15 mouse cellular contexts compared by ENCODE assay signal in genomic region chr11:4604441-4604840, GRCm38 (mm10). TPM values are rescaled to one million over a fixed set of nuclear protein-coding genes. Genes with fewer than 3 reads are reported as not detected.
DNase-seq lines count a peak whose midpoint lies in the region; ATAC-seq and TF ChIP-seq lines count a peak whose summit lies in the region.
"Had no signal": no experiment of that assay in that cellular context is flagged by ENCODE, and none has a peak within 500 bp of the region (broad histone marks: within the 10 kb centered on the region; RNA-seq: fewer than 3 reads in every experiment).

No protein-coding gene starts in this region.

- H3K9ac ChIP-seq in intestine, embryonic 14.5 days (ENCODE audit: low read length), result no peak overlapping the region
- no peak overlapping the region for H3K9ac ChIP-seq in intestine, postnatal 0 days (ENCODE audit: low read depth, low read length)
- H3K9ac ChIP-seq in kidney, embryonic 14.5 days (ENCODE audit: low read depth, low read length), result 0 out of 2 replicates have a peak overlapping the region, but pooled peaks have one; percentile 18
- H3K9ac ChIP-seq in neural tube, embryonic 13.5 days, result no peak overlapping the region
- H3K9ac ChIP-seq in forebrain, embryonic 11.5 days (ENCODE audit: low read length), result no peak overlapping the region
- H3K9ac ChIP-seq: limb, embryonic 13.5 days had no signal

- no peak overlapping the region for H3K4me3 ChIP-seq in intestine, embryonic 14.5 days (ENCODE audit: low read depth, low read length)
- no peak overlapping the region for H3K4me3 ChIP-seq in intestine, postnatal 0 days (ENCODE audit: low read depth, low read length)
- H3K4me3 ChIP-seq in kidney, embryonic 14.5 days (ENCODE audit: low read length), result no peak overlapping the region
- H3K4me3 ChIP-seq in neural tube, embryonic 13.5 days, result no peak overlapping the region
- H3K4me3 ChIP-seq in forebrain, embryonic 11.5 days (ENCODE audit: low read depth, low read length), result no peak overlapping the region
- H3K4me3 ChIP-seq in embryonic facial prominence, embryonic 10.5 days, result no peak overlapping the region
- H3K4me3 ChIP-seq: limb, embryonic 13.5 days; midbrain, embryonic 10.5 days had no signal

- no peaks in the 10 kb centered on the region for H3K27me3 ChIP-seq in intestine, embryonic 14.5 days (replicated peaks; ENCODE audit: control insufficient read depth, insufficient read depth, low read length)
- no peaks in the 10 kb centered on the region for H3K27me3 ChIP-seq in intestine, postnatal 0 days (replicated peaks; ENCODE audit: control insufficient read depth, insufficient read depth, low read length)
- H3K27me3 ChIP-seq in kidney, embryonic 14.5 days (ENCODE audit: control insufficient read depth, insufficient read depth, low read length), result no peaks in the 10 kb centered on the region
- no peaks in the 10 kb centered on the region for H3K27me3 ChIP-seq in neural tube, embryonic 13.5 days
- no peaks in the 10 kb centered on the region for H3K27me3 ChIP-seq in forebrain, embryonic 11.5 days (ENCODE audit: control insufficient read depth, insufficient read depth, low read length)
- H3K27me3 ChIP-seq in embryonic facial prominence, embryonic 10.5 days (replicated peaks; ENCODE audit: low read depth, poor library complexity, severe bottlenecking), result no peaks in the 10 kb centered on the region
- H3K27me3 ChIP-seq: limb, embryonic 13.5 days had no signal

- TF ChIP-seq CTCF in intestine, postnatal 0 days (IDR thresholded peaks at IDR 0.05; ENCODE audit: low read depth), result no peak

- no peaks in the 10 kb centered on the region for H3K9me3 ChIP-seq in intestine, embryonic 14.5 days (ENCODE audit: control insufficient read depth, low read length)
- no peaks in the 10 kb centered on the region for H3K9me3 ChIP-seq in intestine, postnatal 0 days (ENCODE audit: control insufficient read depth)
- H3K9me3 ChIP-seq in kidney, embryonic 14.5 days (ENCODE audit: control insufficient read depth, low read length), result no peaks in the 10 kb centered on the region
- no peaks in the 10 kb centered on the region for H3K9me3 ChIP-seq in neural tube, embryonic 13.5 days
- no peaks in the 10 kb centered on the region for H3K9me3 ChIP-seq in forebrain, embryonic 11.5 days (ENCODE audit: control insufficient read depth, low read length)
- no peaks in the 10 kb centered on the region for H3K9me3 ChIP-seq in embryonic facial prominence, embryonic 10.5 days
- H3K9me3 ChIP-seq: limb, embryonic 13.5 days; midbrain, embryonic 10.5 days had no signal

- no peaks in the 10 kb centered on the region for H3K36me3 ChIP-seq in intestine, embryonic 14.5 days (ENCODE audit: control insufficient read depth, insufficient read depth, low read length)
- no peaks in the 10 kb centered on the region for H3K36me3 ChIP-seq in intestine, postnatal 0 days (ENCODE audit: control insufficient read depth, insufficient read depth)
- no peaks in the 10 kb centered on the region for H3K36me3 ChIP-seq in kidney, embryonic 14.5 days (ENCODE audit: control insufficient read depth, insufficient read depth, low read length)
- H3K36me3 ChIP-seq in neural tube, embryonic 13.5 days, result no peaks in the 10 kb centered on the region
- H3K36me3 ChIP-seq in forebrain, embryonic 11.5 days (ENCODE audit: control insufficient read depth, insufficient read depth, low read length), result no peaks in the 10 kb centered on the region
- H3K36me3 ChIP-seq in embryonic facial prominence, embryonic 10.5 days (replicated peaks), result no peaks in the 10 kb centered on the region
- H3K36me3 ChIP-seq: limb, embryonic 13.5 days; midbrain, embryonic 10.5 days had no signal

- peaks cover 22% of the 10 kb centered on the region for H3K4me1 ChIP-seq in intestine, embryonic 14.5 days (replicated peaks; ENCODE audit: control insufficient read depth, insufficient read depth, low read length)
- 0 out of 2 replicates have a peak, but pooled peaks cover 3% of the 10 kb centered on the region for H3K4me1 ChIP-seq in intestine, postnatal 0 days (replicated peaks; ENCODE audit: control insufficient read depth, insufficient read depth, low read length)
- peaks cover 16% of the 10 kb centered on the region; the same call in 1 of the 2 replicates for H3K4me1 ChIP-seq in kidney, embryonic 14.5 days (ENCODE audit: control insufficient read depth, insufficient read depth, low read length)
- H3K4me1 ChIP-seq in neural tube, embryonic 13.5 days (replicated peaks), result peaks cover 27% of the 10 kb centered on the region
- H3K4me1 ChIP-seq in forebrain, embryonic 11.5 days (replicated peaks; ENCODE audit: control insufficient read depth, insufficient read depth, low read length), result peaks cover 3% of the 10 kb centered on the region; the same call in 1 of the 2 replicates
- H3K4me1 ChIP-seq in embryonic facial prominence, embryonic 10.5 days, result peaks cover 15% of the 10 kb centered on the region

- WGBS in intestine, embryonic 14.5 days, result 6% methylated on average over 6 of the region's 6 CpGs
- 11% methylated on average over 6 of the region's 6 CpGs for WGBS in intestine, postnatal 0 days
- WGBS in kidney, embryonic 14.5 days, result 6% methylated on average over 6 of the region's 6 CpGs
- 9% methylated on average over 6 of the region's 6 CpGs for WGBS in neural tube, embryonic 13.5 days
- 76% methylated on average over 6 of the region's 6 CpGs for WGBS in forebrain, embryonic 11.5 days
- WGBS in embryonic facial prominence, embryonic 10.5 days, result 68% methylated on average over 6 of the region's 6 CpGs

- DNase-seq in intestine, embryonic 14.5 days (ENCODE audit: low spot score), result no peak
- DNase-seq in forelimb bud, embryonic 11.5 days (ENCODE audit: low read depth, low spot score), result peak; percentile 48
- DNase-seq in forebrain, embryonic 11.5 days (ENCODE audit: low spot score), result no peak
- DNase-seq in embryonic facial prominence, embryonic 10.5 days (ENCODE audit: low spot score), result no peak
- DNase-seq: adrenal gland, adult 2 months; cerebellum, postnatal 25 days; lung, adult 18-20 months had no signal

- no peak overlapping the region; the same call in 1 of the 2 replicates for H3K4me2 ChIP-seq in intestine, embryonic 14.5 days (ENCODE audit: low read length)
- no peak overlapping the region for H3K4me2 ChIP-seq in intestine, postnatal 0 days (replicated peaks; ENCODE audit: low read depth)
- H3K4me2 ChIP-seq in kidney, embryonic 14.5 days (replicated peaks; ENCODE audit: low read depth, low read length), result no peak overlapping the region
- H3K4me2 ChIP-seq in neural tube, embryonic 13.5 days, result no peak overlapping the region
- no peak overlapping the region for H3K4me2 ChIP-seq in forebrain, embryonic 11.5 days (ENCODE audit: low read depth, low read length, severe bottlenecking)
- H3K4me2 ChIP-seq: limb, embryonic 13.5 days had no signal

- H3K27ac ChIP-seq in intestine, embryonic 14.5 days (ENCODE audit: low read depth), result no peak overlapping the region
- H3K27ac ChIP-seq in intestine, postnatal 0 days (ENCODE audit: low read depth, low read length), result no peak overlapping the region
- H3K27ac ChIP-seq in kidney, embryonic 14.5 days (ENCODE audit: low read depth, low read length), result no peak overlapping the region
- H3K27ac ChIP-seq in neural tube, embryonic 13.5 days (replicated peaks), result 0 out of 2 replicates have a peak overlapping the region, but pooled peaks have one; percentile 28
- no peak overlapping the region for H3K27ac ChIP-seq in forebrain, embryonic 11.5 days (ENCODE audit: low read depth, low read length)
- no peak overlapping the region for H3K27ac ChIP-seq in embryonic facial prominence, embryonic 10.5 days (replicated peaks)
- H3K27ac ChIP-seq: limb, embryonic 13.5 days; midbrain, embryonic 10.5 days had no signal

- ATAC-seq in intestine, embryonic 14.5 days (replicated peaks; ENCODE audit: low FRiP score, low TSS enrichment, low read depth), result 0 out of 2 replicates have a peak, but pooled peaks have one; percentile 47
- no peak for ATAC-seq in intestine, postnatal 0 days
- ATAC-seq in kidney, embryonic 14.5 days (ENCODE audit: low FRiP score, low TSS enrichment), result no peak; the same call in 1 of the 2 replicates
- peak; percentile 49; the same call in 1 of the 2 replicates for ATAC-seq in neural tube, embryonic 13.5 days (ENCODE audit: low read depth)
- no peak for ATAC-seq in forebrain, embryonic 11.5 days (replicated peaks; ENCODE audit: low FRiP score)
- ATAC-seq: forebrain, embryonic 16.5 days had no signal

RNA-seq across cellular contexts. Expression of gene Mtmr3, which starts 9.8 kb away (rescaled TPM):
- 25.9 and 27.1 TPM in 2 replicates for polyA plus RNA-seq in intestine, embryonic 14.5 days (2014; fragmentation: Nextera tagmentation; extraction: Ambion mirVana)
- polyA plus RNA-seq in intestine, postnatal 0 days (2015; fragmentation: Nextera tagmentation; extraction: Ambion mirVana), result 9.8 and 10.0 TPM in 2 replicates
- polyA plus RNA-seq in kidney, embryonic 14.5 days (2014; fragmentation: Nextera tagmentation; extraction: Ambion mirVana), result 13.4 and 26.2 TPM in 2 replicates
- 28.1 and 33.4 TPM in 2 replicates for polyA plus RNA-seq in neural tube, embryonic 13.5 days (2015; fragmentation: Nextera tagmentation; extraction: Ambion mirVana)
- polyA plus RNA-seq in forebrain, embryonic 11.5 days (2014; fragmentation: Nextera tagmentation; extraction: Ambion mirVana), result 40.4 and 43.1 TPM in 2 replicates
- 28.2 and 29.2 TPM in 2 replicates for polyA plus RNA-seq in embryonic facial prominence, embryonic 10.5 days (2016; fragmentation: Nextera tagmentation; extraction: Ambion mirVana)

RNA-seq across cellular contexts. Expression of gene Gm11032, which starts 15.4 kb away (rescaled TPM):
- polyA plus RNA-seq in intestine, embryonic 14.5 days (2014; fragmentation: Nextera tagmentation; extraction: Ambion mirVana), result not detected in 2 replicates
- not detected in 2 replicates for polyA plus RNA-seq in intestine, postnatal 0 days (2015; fragmentation: Nextera tagmentation; extraction: Ambion mirVana)
- polyA plus RNA-seq in kidney, embryonic 14.5 days (2014; fragmentation: Nextera tagmentation; extraction: Ambion mirVana), result not detected in 2 replicates
- not detected in 2 replicates for polyA plus RNA-seq in neural tube, embryonic 13.5 days (2015; fragmentation: Nextera tagmentation; extraction: Ambion mirVana)
- polyA plus RNA-seq in forebrain, embryonic 11.5 days (2014; fragmentation: Nextera tagmentation; extraction: Ambion mirVana), result not detected in 2 replicates
- polyA plus RNA-seq in embryonic facial prominence, embryonic 10.5 days (2016; fragmentation: Nextera tagmentation; extraction: Ambion mirVana), result not detected in 2 replicates
- polyA plus RNA-seq: adrenal gland, adult 2 months; forebrain, embryonic 16.5 days; hindbrain, embryonic 11.5 days; limb, embryonic 13.5 days; midbrain, embryonic 10.5 days; small intestine, adult 2 months had no signal

RNA-seq across cellular contexts. Expression of gene Ascc2, which starts 33.1 kb away (rescaled TPM):
- polyA plus RNA-seq in intestine, embryonic 14.5 days (2014; fragmentation: Nextera tagmentation; extraction: Ambion mirVana), result 36.0 and 36.6 TPM in 2 replicates
- 17.1 and 18.1 TPM in 2 replicates for polyA plus RNA-seq in intestine, postnatal 0 days (2015; fragmentation: Nextera tagmentation; extraction: Ambion mirVana)
- polyA plus RNA-seq in kidney, embryonic 14.5 days (2014; fragmentation: Nextera tagmentation; extraction: Ambion mirVana), result 20.9 and 36.2 TPM in 2 replicates
- 22.3 and 23.7 TPM in 2 replicates for polyA plus RNA-seq in neural tube, embryonic 13.5 days (2015; fragmentation: Nextera tagmentation; extraction: Ambion mirVana)
- 36.7 and 39.2 TPM in 2 replicates for polyA plus RNA-seq in forebrain, embryonic 11.5 days (2014; fragmentation: Nextera tagmentation; extraction: Ambion mirVana)
- polyA plus RNA-seq in embryonic facial prominence, embryonic 10.5 days (2016; fragmentation: Nextera tagmentation; extraction: Ambion mirVana), result 42.2 and 43.0 TPM in 2 replicates

Comparison
In these comparisons a context has a peak if more than half of its experiments do, and no peak if none do; other contexts are left out.
1. ATAC-seq: peak in intestine, embryonic 14.5 days (single experiment) and neural tube, embryonic 13.5 days (single experiment); none in intestine, postnatal 0 days (single experiment), kidney, embryonic 14.5 days (single experiment) and forebrain, embryonic 11.5 days (single experiment).